Mouse (Mus musculus) lung, embryonic 16.5 days (tissue): ENCODE results near the gene Yy2. TPM values are rescaled to one million over a fixed set of nuclear protein-coding genes. Genes with fewer than 3 reads are reported as not detected.

Experiments
- ATAC-seq: fragments of 200-750 bp; cut with Nextera tagmentation; 2 replicates; pipeline ENCODE4 v1.8.0; 2017; ENCODE audit warnings: low read depth, mild to moderate bottlenecking, moderate library complexity
- H3K27ac ChIP-seq: fragments of 300-500 bp; sonication (generic); 2 replicates; pipeline ENCODE4 v1.5.1; 2014; ENCODE audit warnings: mild to moderate bottlenecking, control low read depth, low read length
- H3K27me3 ChIP-seq: fragments of 300-500 bp; sonication (generic); 2 replicates; pipeline ENCODE4 v1.6.1; 2014; ENCODE audit warnings: low read depth, low read length, mixed read lengths; ENCODE audit not compliant: control insufficient read depth, insufficient read depth
- H3K36me3 ChIP-seq: fragments of 300-500 bp; sonication (generic); 2 replicates; pipeline ENCODE4 v1.6.1; 2014; ENCODE audit warnings: low read length; ENCODE audit not compliant: control insufficient read depth, insufficient read depth
- H3K4me1 ChIP-seq: fragments of 300-500 bp; sonication (generic); replicated peaks from 2 replicates; pipeline ENCODE4 v1.6.1; 2014; ENCODE audit warnings: low read length, mixed read lengths; ENCODE audit not compliant: control insufficient read depth, insufficient read depth
- H3K4me2 ChIP-seq: fragments of 300-500 bp; sonication (generic); 2 replicates; pipeline ENCODE4 v1.6.1; 2014; ENCODE audit warnings: low read depth, low read length, control low read depth
- H3K4me3 ChIP-seq: fragments of 300-500 bp; sonication (generic); 2 replicates; pipeline ENCODE4 v1.5.1; 2014; ENCODE audit warnings: mild to moderate bottlenecking, low read length, control low read depth
- H3K9ac ChIP-seq: fragments of 300-500 bp; sonication (generic); 2 replicates; pipeline ENCODE4 v1.6.1; 2014; ENCODE audit warnings: low read length, control low read depth
- H3K9me3 ChIP-seq: fragments of 300-500 bp; sonication (generic); 2 replicates; pipeline ENCODE4 v1.6.1; 2016; ENCODE audit warnings: low read length; ENCODE audit not compliant: control insufficient read depth
- WGBS: fragments of 180-500 bp; shearing (Covaris S2); extraction: QIAGEN DNeasy Blood & Tissue Kit; methylation state at CpG from one replicate; pipeline ENCODE4 v1.1.7; 2014; 5-methylcytosine and 5-hydroxymethylcytosine counted together
- polyA plus RNA-seq: library from polyadenylated mRNA; unstranded; fragments of >200 nt; fragmentation: Nextera tagmentation; extraction: Ambion mirVana; gene quantifications from 2 replicates; pipeline ENCODE4 v1.2.1, GENCODE M21; 2015

The Yy2 gene
- polyA plus RNA-seq, 1 experiment from 2014 or later, result 4.8 TPM

GRCm38 (mm10) chrX:157586397-157586796 lies 17.6 kb upstream of the Yy2 start:
- Histone ChIP-seq H3K4me2 (no peak overlapping the region), H3K27ac (no peak overlapping the region), H3K9ac (no peak overlapping the region), H3K4me3 (no peak overlapping the region), H3K27me3 (no peaks in the 10 kb centered on the region), H3K9me3 (no peaks in the 10 kb centered on the region), H3K36me3 (no peaks in the 10 kb centered on the region; the same call in 1 of the 2 replicates), H3K4me1 (no peaks in the 10 kb centered on the region)
- no peak for ATAC-seq

- no peaks in the 10 kb centered on the region for H3K4me1 ChIP-seq
- H3K9ac ChIP-seq, result no peak overlapping the region
- ATAC-seq, result no peak
- H3K36me3 ChIP-seq, result no peaks in the 10 kb centered on the region
- 86% methylated on average over 6 of the region's 6 CpGs for WGBS
- H3K27ac ChIP-seq, result no peak overlapping the region
- H3K4me2 ChIP-seq, result no peak overlapping the region
- no peaks in the 10 kb centered on the region for H3K9me3 ChIP-seq
- H3K4me3 ChIP-seq, result no peak overlapping the region
- H3K27me3 ChIP-seq, result no peaks in the 10 kb centered on the region
Observed at GRCm38 (mm10) chrX:157579108-157579614, 10.4 kb upstream of the Yy2 start.

DNA sequence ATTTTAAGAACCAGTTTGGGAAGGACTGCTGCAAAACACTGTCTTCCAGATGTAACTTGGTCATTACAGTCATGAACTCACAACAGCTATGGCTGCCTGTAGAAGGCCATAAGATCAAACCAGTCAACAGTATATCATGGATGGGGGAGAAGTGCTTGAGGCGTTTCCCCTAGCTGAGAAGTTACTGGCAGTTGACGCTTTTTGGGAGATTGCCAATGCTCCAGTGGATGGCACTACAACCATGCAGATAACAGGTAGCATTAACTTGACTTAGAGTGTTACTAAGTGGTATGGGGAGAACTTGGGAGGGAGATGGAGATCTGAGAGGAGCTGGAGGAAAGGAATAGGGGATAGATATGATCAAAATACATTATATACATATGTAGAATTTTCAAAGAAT lies 5.9 kb upstream of the Yy2 start:
- WGBS, result 57% methylated on average over 2 of the region's 2 CpGs
- Histone ChIP-seq H3K4me3 (no peak overlapping the region), H3K4me1 (no peaks in the 10 kb centered on the region), H3K27ac (no peak overlapping the region), H3K9ac (no peak overlapping the region), H3K27me3 (no peaks in the 10 kb centered on the region), H3K4me2 (no peak overlapping the region), H3K9me3 (no peaks in the 10 kb centered on the region), H3K36me3 (no peaks in the 10 kb centered on the region)
- ATAC-seq, result no peak

DNA sequence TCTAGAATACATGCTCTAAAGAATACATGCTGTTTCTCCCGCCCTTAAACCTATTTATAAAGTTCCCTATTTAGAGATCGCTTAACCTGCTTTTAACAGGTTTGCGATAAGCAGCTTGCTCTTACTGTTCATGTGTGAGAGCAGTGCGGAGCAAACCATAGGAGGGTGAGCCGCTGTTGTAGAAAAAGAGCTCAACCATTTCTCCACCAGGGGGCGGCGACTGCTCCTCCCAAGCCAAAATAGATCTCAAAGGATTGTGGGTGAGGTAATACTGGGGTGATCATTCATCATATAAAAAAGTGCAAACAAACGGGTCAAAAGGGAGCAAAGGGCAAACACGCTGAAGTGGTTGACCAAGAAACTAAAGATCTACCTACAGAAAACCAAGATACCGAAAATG lies 5.0 kb downstream of the Yy2 start:
- H3K9ac ChIP-seq, result no peak overlapping the region
- WGBS, result 76% methylated on average over 10 of the region's 10 CpGs
- H3K36me3 ChIP-seq, result no peaks in the 10 kb centered on the region
- H3K27me3 ChIP-seq, result no peaks in the 10 kb centered on the region
- H3K27ac ChIP-seq, result no peak overlapping the region
- ATAC-seq, result no peak
- H3K4me1 ChIP-seq, result no peaks in the 10 kb centered on the region
- no peaks in the 10 kb centered on the region for H3K9me3 ChIP-seq
- H3K4me3 ChIP-seq, result no peak overlapping the region
- no peak overlapping the region for H3K4me2 ChIP-seq

GRCm38 (mm10) chrX:157547082-157547481 lies 21.7 kb downstream of the Yy2 start:
- peak; percentile 34; the same call in 1 of the 2 replicates for ATAC-seq
- 27% methylated on average over 3 of the region's 3 CpGs for WGBS

More at GRCm38 (mm10) chrX:157547082-157547481, 21.7 kb downstream of the Yy2 start:
- no peaks in the 10 kb centered on the region for H3K9me3 ChIP-seq
- no peaks in the 10 kb centered on the region for H3K4me1 ChIP-seq
- H3K27me3 ChIP-seq, result no peaks in the 10 kb centered on the region
- no peak overlapping the region for H3K4me3 ChIP-seq
- no peak overlapping the region for H3K9ac ChIP-seq
- H3K36me3 ChIP-seq, result no peaks in the 10 kb centered on the region
- H3K27ac ChIP-seq, result no peak overlapping the region
- H3K4me2 ChIP-seq, result no peak overlapping the region

Other genes with a start within 250 kb of the Yy2 start
- gene Phex, start 153.7 kb downstream of the Yy2 start, polyA plus RNA-seq, result 4.1 and 5.1 TPM in 2 replicates
- gene Sms, start 76.7 kb downstream of the Yy2 start, polyA plus RNA-seq, result 66.2 and 71.0 TPM in 2 replicates
- 18.9 and 22.8 TPM in 2 replicates for gene Mbtps2, start 29.7 kb upstream of the Yy2 start, polyA plus RNA-seq
- 40.3 and 48.1 TPM in 2 replicates for gene Smpx, start 129.9 kb upstream of the Yy2 start, polyA plus RNA-seq
- gene Klhl34, start 249.4 kb upstream of the Yy2 start, polyA plus RNA-seq, result 0.67 and 0.88 TPM in 2 replicates